Mouse (Mus musculus): Measurements from ENCODE around the gene Sept8. TPM values are rescaled to one million over a fixed set of nuclear protein-coding genes. Genes with fewer than 3 reads are reported as not detected.

Sept8 gene
- polyA plus RNA-seq, 1 experiment from 2014 or later: 24.2 TPM

- ATAC-seq (ENCODE audit: low FRiP score): no peak
- H3K36me3 ChIP-seq: no peaks in the 10 kb centered on the region
- H3K4me2 ChIP-seq (replicated peaks): no peak overlapping the region
- no peak overlapping the region for H3K9ac ChIP-seq
- H3K9me3 ChIP-seq (replicated peaks): no peaks in the 10 kb centered on the region
- peaks cover 60% of the 10 kb centered on the region for H3K27me3 ChIP-seq
- WGBS: 82% methylated on average over 8 of the region's 8 CpGs
- H3K4me3 ChIP-seq: no peak overlapping the region
- no peak overlapping the region for H3K27ac ChIP-seq
- peaks cover 8% of the 10 kb centered on the region; the same call in 1 of the 2 replicates for H3K4me1 ChIP-seq
Observed at GRCm38 (mm10) chr11:53502039-53502765, 16.9 kb upstream of the Sept8 start.

- no peak overlapping the region for H3K27ac ChIP-seq
- H3K27me3 ChIP-seq: peaks cover 56% of the 10 kb centered on the region
- peaks cover 12% of the 10 kb centered on the region; the same call in 1 of the 2 replicates for H3K4me1 ChIP-seq
- no peak overlapping the region for H3K4me3 ChIP-seq
- H3K36me3 ChIP-seq: no peaks in the 10 kb centered on the region
- H3K9ac ChIP-seq: no peak overlapping the region
- H3K4me2 ChIP-seq (replicated peaks): no peak overlapping the region
- no peak for ATAC-seq (ENCODE audit: low FRiP score)
- no peaks in the 10 kb centered on the region for H3K9me3 ChIP-seq (replicated peaks)
- WGBS: 89% methylated on average over 5 of the region's 5 CpGs
Observed at GRCm38 (mm10) chr11:53503738-53504137, 15.3 kb upstream of the Sept8 start.

GRCm38 (mm10) chr11:53504376-53504775, 14.7 kb upstream of the Sept8 start:
- Histone ChIP-seq H3K4me1 (peaks cover 12% of the 10 kb centered on the region; the same call in 1 of the 2 replicates), H3K36me3 (no peaks in the 10 kb centered on the region), H3K27ac (no peak overlapping the region), H3K9ac (no peak overlapping the region), H3K9me3 (replicated peaks) (no peaks in the 10 kb centered on the region), H3K4me3 (no peak overlapping the region), H3K27me3 (peaks cover 54% of the 10 kb centered on the region), H3K4me2 (replicated peaks) (no peak overlapping the region)
- ATAC-seq (ENCODE audit: low FRiP score): no peak
- 88% methylated on average over 8 of the region's 8 CpGs for WGBS

- WGBS: 44% methylated on average over 5 of the region's 5 CpGs
- H3K9ac ChIP-seq: no peak overlapping the region
- H3K36me3 ChIP-seq: no peaks in the 10 kb centered on the region
- no peak overlapping the region for H3K4me3 ChIP-seq
- H3K4me2 ChIP-seq (replicated peaks): no peak overlapping the region
- peaks cover 50% of the 10 kb centered on the region for H3K27me3 ChIP-seq
- no peak overlapping the region for H3K27ac ChIP-seq
- H3K4me1 ChIP-seq: peaks cover 12% of the 10 kb centered on the region; the same call in 1 of the 2 replicates
- ATAC-seq (ENCODE audit: low FRiP score): no peak
- H3K9me3 ChIP-seq (replicated peaks): no peaks in the 10 kb centered on the region
Observed at GRCm38 (mm10) chr11:53505026-53505663, 13.9 kb upstream of the Sept8 start.

DNA sequence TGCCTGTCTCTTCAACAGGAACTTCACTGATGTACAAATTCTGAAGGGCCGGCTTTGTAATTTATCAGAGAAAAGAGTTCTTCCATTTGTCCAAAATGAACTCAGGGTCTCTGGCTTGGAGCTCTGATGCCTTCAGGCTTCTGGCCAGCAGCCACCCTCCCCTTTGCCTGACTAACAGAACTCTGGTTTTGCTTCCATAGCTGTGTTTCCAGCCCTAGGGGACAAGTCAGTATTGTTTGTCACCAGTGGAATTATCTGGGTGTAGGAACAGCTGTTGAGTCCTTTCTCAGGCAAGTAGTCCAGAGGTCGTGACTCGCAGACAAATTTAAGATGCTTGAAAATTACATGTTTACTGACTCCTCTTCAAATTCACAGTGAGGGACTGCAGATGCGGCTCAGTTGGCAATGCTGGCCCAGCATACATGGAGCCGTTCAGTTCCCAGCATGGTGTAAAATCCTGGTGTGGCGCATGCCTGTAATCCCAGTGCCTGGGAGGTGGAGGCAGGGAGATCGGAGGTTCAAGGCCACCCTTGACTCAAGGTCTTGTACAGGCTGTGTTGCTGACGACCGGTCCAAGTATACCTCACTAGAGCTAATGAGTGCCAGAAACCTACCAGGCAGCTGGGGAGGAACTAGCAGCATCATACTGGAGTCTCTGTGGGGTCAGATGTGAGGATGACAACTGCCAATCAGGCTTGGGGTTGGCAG, 11.8 kb upstream of the Sept8 start:
- Histone ChIP-seq H3K27ac (no peak overlapping the region), H3K4me2 (replicated peaks) (no peak overlapping the region), H3K9ac (no peak overlapping the region), H3K9me3 (replicated peaks) (no peaks in the 10 kb centered on the region), H3K27me3 (peaks cover 40% of the 10 kb centered on the region), H3K4me3 (no peak overlapping the region), H3K36me3 (no peaks in the 10 kb centered on the region), H3K4me1 (0 out of 2 replicates have a peak, but pooled peaks cover 9% of the 10 kb centered on the region)
- ATAC-seq (ENCODE audit: low FRiP score): no peak
- 90% methylated on average over 9 of the region's 9 CpGs for WGBS

GRCm38 (mm10) chr11:53508152-53508551, 10.9 kb upstream of the Sept8 start:
- Histone ChIP-seq H3K4me3 (no peak overlapping the region), H3K27ac (no peak overlapping the region), H3K27me3 (peaks cover 36% of the 10 kb centered on the region), H3K4me1 (0 out of 2 replicates have a peak, but pooled peaks cover 9% of the 10 kb centered on the region), H3K36me3 (no peaks in the 10 kb centered on the region), H3K9ac (no peak overlapping the region), H3K9me3 (replicated peaks) (no peaks in the 10 kb centered on the region), H3K4me2 (replicated peaks) (no peak overlapping the region)
- no peak for ATAC-seq (ENCODE audit: low FRiP score)
- WGBS: 63% methylated on average over 7 of the region's 7 CpGs

DNA sequence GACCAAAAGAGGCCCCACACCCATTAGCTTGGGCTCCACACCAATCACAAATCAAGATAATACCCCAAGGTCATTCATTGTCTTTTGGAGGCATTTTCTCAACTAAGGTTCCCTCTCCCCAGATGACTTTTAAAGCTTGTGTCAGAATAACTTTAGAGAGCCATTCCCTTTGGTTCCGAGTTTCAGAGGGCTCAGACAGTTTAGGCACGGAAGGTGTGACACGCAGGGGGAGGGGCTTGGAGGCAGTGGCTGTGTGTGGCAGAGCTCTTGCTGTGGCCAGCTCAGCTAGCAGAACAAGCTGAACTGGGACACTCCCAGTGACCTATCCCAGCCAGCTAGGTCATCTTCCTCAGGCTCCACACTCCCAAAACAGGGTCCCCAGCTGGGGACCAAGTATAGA, 10.5 kb upstream of the Sept8 start:
- no peak overlapping the region for H3K4me3 ChIP-seq
- H3K4me1 ChIP-seq: 0 out of 2 replicates have a peak, but pooled peaks cover 9% of the 10 kb centered on the region
- H3K36me3 ChIP-seq: no peaks in the 10 kb centered on the region
- no peak overlapping the region for H3K27ac ChIP-seq
- H3K4me2 ChIP-seq (replicated peaks): no peak overlapping the region
- peaks cover 39% of the 10 kb centered on the region for H3K27me3 ChIP-seq
- no peak for ATAC-seq (ENCODE audit: low FRiP score)
- 58% methylated on average over 3 of the region's 3 CpGs for WGBS
- no peak overlapping the region for H3K9ac ChIP-seq
- H3K9me3 ChIP-seq (replicated peaks): no peaks in the 10 kb centered on the region

DNA sequence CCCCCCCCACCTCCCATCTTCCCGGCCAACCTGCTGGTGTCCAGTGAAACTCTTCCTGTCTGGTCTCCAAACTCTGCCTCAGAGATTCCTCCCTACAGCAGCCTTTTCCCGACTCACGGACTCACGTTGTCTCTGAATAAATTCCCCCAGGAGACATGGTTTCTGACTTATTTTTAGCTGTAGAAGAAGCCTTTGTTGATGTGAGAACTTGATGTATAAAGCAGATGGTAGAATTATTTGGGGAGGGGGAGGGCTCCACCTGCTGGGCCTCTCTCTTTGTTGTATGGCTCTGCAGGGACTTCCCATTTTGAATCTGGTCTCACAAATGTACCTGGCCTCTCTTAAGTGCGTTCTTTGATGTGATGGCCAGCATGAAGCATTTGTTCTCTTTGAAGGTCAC, 8.7 kb upstream of the Sept8 start:
- WGBS: 51% methylated on average over 5 of the region's 5 CpGs
- H3K4me1 ChIP-seq: 0 out of 2 replicates have a peak, but pooled peaks cover 4% of the 10 kb centered on the region
- H3K4me2 ChIP-seq (replicated peaks): no peak overlapping the region
- H3K27ac ChIP-seq: no peak overlapping the region
- H3K9ac ChIP-seq: no peak overlapping the region
- ATAC-seq (ENCODE audit: low FRiP score): no peak
- H3K4me3 ChIP-seq: no peak overlapping the region
- no peaks in the 10 kb centered on the region for H3K9me3 ChIP-seq (replicated peaks)
- H3K27me3 ChIP-seq: peaks cover 34% of the 10 kb centered on the region
- H3K36me3 ChIP-seq: no peaks in the 10 kb centered on the region

DNA sequence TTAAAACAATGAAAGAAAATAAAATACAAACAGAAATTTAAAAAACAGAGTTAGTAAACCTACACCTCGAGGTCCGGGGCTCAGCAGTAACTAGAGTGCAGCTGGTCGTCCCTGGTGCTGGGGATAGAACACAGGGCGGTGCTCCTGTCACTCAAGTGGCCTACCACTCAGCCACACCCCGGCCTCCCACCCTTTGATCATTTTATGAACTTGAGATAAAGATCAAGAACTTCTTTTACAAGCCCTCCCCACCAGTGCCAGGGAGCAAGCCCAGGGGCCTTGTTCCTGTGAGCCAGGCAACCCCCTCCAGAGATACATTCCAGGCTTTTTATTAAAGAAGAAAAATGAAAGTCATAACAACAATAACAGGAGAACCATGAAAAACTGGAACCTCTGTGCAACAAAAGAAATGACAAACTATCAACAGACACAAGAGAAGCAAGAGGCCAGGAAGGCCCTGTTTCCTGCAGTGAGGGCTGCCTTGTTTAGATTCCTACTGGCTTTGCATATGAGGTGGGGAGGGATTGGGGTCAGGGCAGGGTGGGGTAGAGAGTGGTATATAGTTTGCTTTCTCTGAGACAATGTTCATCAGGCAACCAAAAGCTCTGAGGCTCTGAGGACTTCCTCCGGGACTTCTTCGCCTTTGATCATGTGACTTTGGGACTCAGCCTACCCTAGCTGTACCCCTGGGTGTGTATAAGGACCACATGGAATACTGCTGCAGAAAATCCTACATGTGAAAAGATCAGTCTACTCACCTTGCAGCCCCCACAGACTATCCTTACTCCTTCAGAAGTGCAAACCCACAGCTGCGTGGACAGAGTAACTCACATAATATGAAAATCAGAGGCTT, 2.1 kb upstream of the Sept8 start:
- Histone ChIP-seq H3K4me3 (no peak overlapping the region), H3K27me3 (peaks cover 35% of the 10 kb centered on the region), H3K27ac (no peak overlapping the region), H3K4me2 (replicated peaks) (no peak overlapping the region), H3K9me3 (replicated peaks) (no peaks in the 10 kb centered on the region), H3K36me3 (no peaks in the 10 kb centered on the region), H3K9ac (no peak overlapping the region), H3K4me1 (peaks cover 28% of the 10 kb centered on the region)
- ATAC-seq (ENCODE audit: low FRiP score): no peak
- WGBS: 39% methylated on average over 8 of the region's 8 CpGs

DNA sequence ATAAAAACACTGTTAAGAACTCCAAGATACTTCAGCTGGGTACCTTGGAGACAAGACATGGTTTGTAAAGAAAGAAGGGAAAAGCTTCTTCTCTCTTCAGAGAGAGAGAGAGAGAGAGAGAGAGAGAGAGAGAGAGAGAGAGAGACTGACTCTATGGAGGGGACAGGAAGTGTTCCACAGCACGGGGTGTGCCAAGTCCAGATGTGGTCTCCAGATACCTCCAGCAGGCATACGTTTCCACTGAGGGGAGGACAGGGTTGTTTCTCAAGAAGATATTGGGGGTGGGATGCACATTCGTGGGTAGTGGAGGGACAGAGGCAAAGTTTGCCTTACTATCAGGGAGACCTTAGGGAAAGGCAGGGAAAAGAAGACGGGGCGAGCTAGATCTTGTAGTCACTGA, 298 bp upstream of the Sept8 start:
- H3K9me3 ChIP-seq (replicated peaks): no peaks in the 10 kb centered on the region
- WGBS: 50% methylated on average over 5 of the region's 5 CpGs
- H3K4me1 ChIP-seq: peaks cover 36% of the 10 kb centered on the region
- H3K9ac ChIP-seq: no peak overlapping the region
- no peaks in the 10 kb centered on the region for H3K36me3 ChIP-seq
- H3K4me2 ChIP-seq (replicated peaks): peak overlapping the region; percentile 84; the same call in 1 of the 2 replicates
- peaks cover 28% of the 10 kb centered on the region for H3K27me3 ChIP-seq
- no peak for ATAC-seq (ENCODE audit: low FRiP score)
- H3K4me3 ChIP-seq: no peak overlapping the region
- H3K27ac ChIP-seq: no peak overlapping the region

DNA sequence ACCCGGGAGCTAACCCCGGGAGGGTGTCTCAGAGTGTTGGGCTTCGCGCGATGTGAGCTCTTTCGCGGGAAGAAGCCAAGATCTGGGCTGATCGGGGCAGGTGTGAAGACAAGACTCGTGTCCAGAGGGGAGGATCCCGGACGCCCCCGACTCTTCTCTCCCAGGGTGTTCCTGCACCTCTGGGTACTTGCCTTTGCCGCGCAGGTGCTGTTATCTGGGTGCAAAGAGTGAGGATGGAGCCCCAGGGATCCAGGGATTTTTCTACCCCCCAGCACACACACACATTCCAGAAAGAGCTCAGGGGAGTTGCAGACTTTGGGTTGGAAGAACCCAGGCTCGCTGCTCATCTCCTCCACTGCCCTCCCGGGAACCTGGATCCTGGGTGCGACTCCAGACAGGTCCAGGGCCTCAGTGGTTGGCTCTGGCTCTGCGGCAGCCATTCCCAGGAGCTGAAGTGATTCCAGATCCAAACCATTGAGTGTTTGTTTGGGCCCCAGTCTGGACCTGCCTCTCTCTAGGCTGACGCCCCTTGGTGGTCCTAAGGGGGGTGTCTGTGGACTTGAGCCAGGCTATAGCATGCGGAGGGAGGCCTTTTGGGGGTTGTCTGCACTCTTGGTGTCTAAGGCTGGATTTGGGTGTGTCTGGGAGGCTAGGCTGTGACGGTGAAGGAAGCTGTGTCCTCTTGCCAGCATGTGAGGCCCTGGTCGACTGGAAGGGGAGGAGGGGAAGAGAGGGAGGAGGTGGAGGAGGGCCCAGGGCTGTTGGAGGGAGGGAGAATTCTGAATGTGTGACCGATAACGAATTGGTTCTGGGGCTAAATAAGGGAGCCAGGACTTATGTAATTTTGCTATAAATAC, 1.3 kb downstream of the Sept8 start:
- peak overlapping the region; percentile 88 for H3K4me3 ChIP-seq
- WGBS: 2% methylated on average over 24 of the region's 24 CpGs
- H3K9me3 ChIP-seq (replicated peaks): no peaks in the 10 kb centered on the region
- no peaks in the 10 kb centered on the region for H3K36me3 ChIP-seq
- H3K9ac ChIP-seq: peak overlapping the region; percentile 88
- H3K27ac ChIP-seq: peak overlapping the region; percentile 55
- H3K4me2 ChIP-seq (replicated peaks): peak overlapping the region; percentile 84
- peaks cover 27% of the 10 kb centered on the region for H3K27me3 ChIP-seq
- peak; percentile 51 for ATAC-seq (ENCODE audit: low FRiP score)
- H3K4me1 ChIP-seq: peaks cover 39% of the 10 kb centered on the region

Measured in hindbrain, embryonic 12.5 days (tissue).